Mouse (Mus musculus) MEL (cell line): ENCODE results near the gene Ptpn12. TPM values are rescaled to one million over a fixed set of nuclear protein-coding genes. Genes with fewer than 3 reads are reported as not detected.

Source experiments
- DNase-seq: peaks from one replicate; pipeline ENCODE4 v3.0.0; 2011; ENCODE audit warnings: low read depth, low spot score
- H3K27ac ChIP-seq: 2 replicates; pipeline ENCODE4 v1.5.1; 2012; ENCODE audit warnings: low read depth, mild to moderate bottlenecking, control low read depth, low read length, moderate library complexity; ENCODE audit not compliant: control insufficient read depth
- H3K27me3 ChIP-seq, 2 experiments: fragments of 150-350 bp in 1 of 2; sonication (generic) in 1 of 2; 2 replicates each; pipeline ENCODE4 v1.6.1; 2012; ENCODE audit warnings: low read length in 2 of 2, mild to moderate bottlenecking in 2 of 2, improper control_type of control experiment in 1 of 2, moderate library complexity in 1 of 2; ENCODE audit not compliant: insufficient read depth in 2 of 2, control insufficient read depth in 1 of 2
- H3K36me3 ChIP-seq, 2 experiments: 2 replicates each; pipeline ENCODE4 v1.6.1; 2012 to 2014; ENCODE audit warnings: low read length in 2 of 2, improper control_type of control experiment in 1 of 2, inconsistent platforms in 1 of 2, mild to moderate bottlenecking in 1 of 2; ENCODE audit not compliant: insufficient read depth in 2 of 2, control insufficient read depth in 1 of 2
- H3K4me1 ChIP-seq, 2 experiments: fragments of 150-350 bp in 1 of 2; sonication (generic) in 1 of 2; 2 replicates each; pipeline ENCODE4 v1.6.1; 2012; ENCODE audit warnings: low read length in 2 of 2, improper control_type of control experiment in 1 of 2, mild to moderate bottlenecking in 1 of 2; ENCODE audit not compliant: insufficient read depth in 2 of 2, control insufficient read depth in 1 of 2
- H3K4me3 ChIP-seq, 2 experiments: fragments of 150-350 bp in 1 of 2; sonication (generic) in 1 of 2; 2 replicates each; pipeline ENCODE4 v1.5.1; 2012; ENCODE audit warnings: low read depth in 2 of 2, low read length in 2 of 2, mild to moderate bottlenecking in 2 of 2, moderate library complexity in 2 of 2, control low read depth in 1 of 2, improper control_type of control experiment in 1 of 2; ENCODE audit not compliant: control insufficient read depth in 1 of 2, insufficient read depth in 1 of 2
- H3K79me2 ChIP-seq: 2 replicates; pipeline ENCODE4 v1.6.1; 2012; ENCODE audit warnings: mild to moderate bottlenecking, low read length, moderate library complexity; ENCODE audit not compliant: control insufficient read depth, poor library complexity, insufficient read depth
- H3K9ac ChIP-seq: 2 replicates; pipeline ENCODE4 v1.6.1; 2012; ENCODE audit warnings: low read depth, mild to moderate bottlenecking, control low read depth, low read length, moderate library complexity; ENCODE audit not compliant: control insufficient read depth, poor library complexity, severe bottlenecking
- H3K9me3 ChIP-seq: fragments of 150-350 bp; sonication (generic); replicated peaks from 2 replicates; pipeline ENCODE4 v1.6.1; 2012; ENCODE audit warnings: mild to moderate bottlenecking, low read length, improper control_type of control experiment, moderate library complexity; ENCODE audit not compliant: insufficient read depth
- BHLHE40 ChIP-seq: IDR thresholded peaks from 2 replicates; pipeline ENCODE4 v1.6.1; 2012; ENCODE audit warnings: low read depth, mild to moderate bottlenecking, inconsistent platforms, low read length, improper control_type of control experiment, borderline replicate concordance
- CHD1 ChIP-seq: IDR thresholded peaks from 2 replicates; pipeline ENCODE4 v1.6.1; 2012; ENCODE audit warnings: low read depth, mild to moderate bottlenecking, inconsistent platforms, low read length, improper control_type of control experiment
- CTCF ChIP-seq, 3 experiments: IDR thresholded peaks in 2 of 3; conservative IDR thresholded peaks in 1 of 3; 2 replicates each; pipeline ENCODE4 v1.5.1; 2011 to 2012; ENCODE audit warnings: low read length in 3 of 3, low read depth in 2 of 3, mild to moderate bottlenecking in 2 of 3, improper control_type of control experiment in 1 of 3, inconsistent platforms in 1 of 3, mixed read lengths in 1 of 3, moderate library complexity in 1 of 3; ENCODE audit not compliant: control insufficient read depth in 1 of 3, insufficient read depth in 1 of 3, poor library complexity in 1 of 3, severe bottlenecking in 1 of 3
- E2F4 ChIP-seq: IDR thresholded peaks from 2 replicates; pipeline ENCODE4 v1.6.1; 2011; ENCODE audit warnings: low read depth, low read length, improper control_type of control experiment, borderline replicate concordance
- ELF1 ChIP-seq: IDR thresholded peaks from 2 replicates; pipeline ENCODE4 v1.6.1; 2014; ENCODE audit warnings: low read depth, mild to moderate bottlenecking, inconsistent platforms, low read length, improper control_type of control experiment, moderate library complexity
- EP300 ChIP-seq, 2 experiments: IDR thresholded peaks; 2 replicates each; pipeline ENCODE4 v1.6.1; 2011; ENCODE audit warnings: improper control_type of control experiment in 2 of 2, low read length in 2 of 2, low read depth in 1 of 2, mild to moderate bottlenecking in 1 of 2
- HCFC1 ChIP-seq: IDR thresholded peaks from 2 replicates; pipeline ENCODE4 v1.6.1; 2012; ENCODE audit warnings: low read depth, mild to moderate bottlenecking, inconsistent platforms, low read length, improper control_type of control experiment, moderate library complexity
- JUND ChIP-seq: IDR thresholded peaks from 2 replicates; pipeline ENCODE4 v1.6.1; 2011; ENCODE audit warnings: low read depth, mild to moderate bottlenecking, improper control_type of control experiment, low read length
- MAFK ChIP-seq: IDR thresholded peaks from 2 replicates; pipeline ENCODE4 v1.6.1; 2011; ENCODE audit warnings: low read depth, mild to moderate bottlenecking, low read length, improper control_type of control experiment, borderline replicate concordance
- MAX ChIP-seq: IDR thresholded peaks from 2 replicates; pipeline ENCODE4 v1.6.1; 2011; ENCODE audit warnings: low read length, improper control_type of control experiment
- MEF2A ChIP-seq: IDR thresholded peaks from 2 replicates; pipeline ENCODE4 v1.6.1; 2014; ENCODE audit warnings: low read depth, mild to moderate bottlenecking, inconsistent platforms, low read length, improper control_type of control experiment; ENCODE audit not compliant: poor library complexity, insufficient replicate concordance, severe bottlenecking; ENCODE audit errors: extremely low read depth
- MYC ChIP-seq: IDR thresholded peaks from 2 replicates; pipeline ENCODE4 v1.6.1; 2011; ENCODE audit warnings: low read depth, mild to moderate bottlenecking, low read length, improper control_type of control experiment, moderate library complexity
- SMC3 ChIP-seq: IDR thresholded peaks from 2 replicates; pipeline ENCODE4 v1.6.1; 2011; ENCODE audit warnings: low read depth, low read length, improper control_type of control experiment
- TBP ChIP-seq: IDR thresholded peaks from 2 replicates; pipeline ENCODE4 v1.8.0; 2011; ENCODE audit warnings: low read depth, low read length, improper control_type of control experiment
- TCF12 ChIP-seq: IDR thresholded peaks from 2 replicates; pipeline ENCODE4 v1.6.1; 2014; ENCODE audit warnings: low read depth, mild to moderate bottlenecking, inconsistent platforms, low read length, improper control_type of control experiment, moderate library complexity
- UBTF ChIP-seq: IDR thresholded peaks from 2 replicates; pipeline ENCODE4 v1.6.1; 2012; ENCODE audit warnings: low read depth, mild to moderate bottlenecking, inconsistent platforms, low read length, improper control_type of control experiment, moderate library complexity, borderline replicate concordance; ENCODE audit not compliant: insufficient read depth
- ZC3H11A ChIP-seq: IDR thresholded peaks from 2 replicates; pipeline ENCODE4 v1.6.1; 2012; ENCODE audit warnings: low read depth, mild to moderate bottlenecking, inconsistent platforms, low read length, improper control_type of control experiment
- ZKSCAN1 ChIP-seq: IDR thresholded peaks from 2 replicates; pipeline ENCODE4 v1.6.1; 2012; ENCODE audit warnings: low read depth, mild to moderate bottlenecking, inconsistent platforms, low read length, improper control_type of control experiment, moderate library complexity
- ZMIZ1 ChIP-seq: IDR thresholded peaks from 2 replicates; pipeline ENCODE4 v1.6.1; 2012; ENCODE audit warnings: low read depth, mild to moderate bottlenecking, inconsistent platforms, low read length, improper control_type of control experiment, moderate library complexity
- polyA plus RNA-seq, 2 experiments: library from polyadenylated mRNA; stranded (reverse) in 1 of 2; unstranded in 1 of 2; fragments of >175 nt in 1 of 2; fragments of >200 nt in 1 of 2; gene quantifications; 2 replicates each; pipeline versions ENCODE4 v1.2.1 to v1.2.4; 2012; ENCODE audit warnings: low replicate concordance in 2 of 2, low read depth in 1 of 2; ENCODE audit not compliant: insufficient read length in 2 of 2, insufficient read depth in 1 of 2, missing spikeins in 1 of 2
- total RNA-seq: library from RNA; depleted of rRNA; stranded (reverse); fragments of 300-350 nt; gene quantifications from 2 replicates; pipeline ENCODE4 v1.2.3, GENCODE M21; 2012

Ptpn12 gene
- total and polyA plus RNA-seq, 3 experiments = 14.8 to 177 (median 58.2) TPM

DNA sequence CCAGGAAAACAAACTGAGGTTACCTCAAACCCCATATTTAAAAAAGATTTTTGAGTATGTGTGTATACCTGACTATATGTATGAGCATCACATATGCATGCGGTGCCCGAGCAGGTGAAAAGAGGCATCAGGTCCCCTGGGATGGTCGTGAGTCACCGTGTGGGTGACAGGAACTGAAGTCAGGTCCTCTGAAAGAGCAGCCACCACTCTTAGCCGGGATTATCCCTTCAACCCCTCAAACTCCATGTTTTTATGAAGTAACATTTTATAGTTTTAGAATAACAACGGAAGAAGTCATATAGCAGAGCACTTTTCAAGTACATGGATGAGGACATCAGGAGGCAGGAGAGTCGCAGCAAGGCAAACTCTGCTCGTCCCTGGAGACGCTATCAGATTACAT is 87.2 kb downstream of the Ptpn12 start:
- H3K27ac ChIP-seq = no peak overlapping the region
- no peak for TF ChIP-seq ZC3H11A
- TF ChIP-seq JUND = no peak
- TF ChIP-seq ZKSCAN1 = no peak
- no peak for TF ChIP-seq ELF1
- TF ChIP-seq HCFC1 = no peak
- no peak for TF ChIP-seq EP300 (IDR thresholded peaks at IDR 0.05; ENCODE audit: low read depth in 1 of 2, low read length in 2 of 2)
- no peak for TF ChIP-seq TBP
- TF ChIP-seq SMC3 = no peak
- no peak for TF ChIP-seq TCF12
- no peak for TF ChIP-seq MAX
- no peak for TF ChIP-seq BHLHE40

DNA sequence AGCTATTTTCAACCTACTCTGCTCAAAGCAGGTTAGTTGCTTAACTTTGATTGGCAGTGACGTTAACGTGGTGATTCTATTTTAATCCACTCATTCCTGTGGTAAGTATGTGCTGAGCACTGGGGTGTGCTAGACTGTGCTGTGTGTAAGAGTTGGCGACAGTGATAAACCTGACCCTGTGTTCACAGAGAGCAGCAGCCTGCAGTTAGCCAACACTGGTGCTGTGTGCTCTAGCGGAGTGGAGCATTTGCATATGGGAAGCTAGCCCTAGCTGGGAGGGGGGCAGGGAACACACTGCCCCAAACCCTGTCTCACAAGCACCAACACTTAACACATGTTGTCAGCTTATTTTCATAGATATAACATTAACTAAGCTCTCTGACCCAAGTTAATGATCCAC is 87.8 kb downstream of the Ptpn12 start:
- Histone ChIP-seq H3K36me3 (peaks cover 0 to 2% of the 10 kb centered on the region in 2 experiments; a peak in 2 of 4 replicates), H3K79me2 (no peaks in the 10 kb centered on the region), H3K27ac (no peak overlapping the region), H3K4me3 (no peak overlapping the region), H3K9me3 (no peaks in the 10 kb centered on the region), H3K4me1 (peaks cover 2 to 5% of the 10 kb centered on the region in 2 experiments; a peak in 3 of 4 replicates), H3K9ac (no peak overlapping the region), H3K27me3 (no peaks in the 10 kb centered on the region)
- TF ChIP-seq ZMIZ1 (no peak), CTCF (IDR thresholded peaks at IDR 0.05 in 2 of 3, conservative IDR thresholded peaks at IDR 0.05 in 1 of 3; ENCODE audit: control insufficient read depth in 1 of 3, insufficient read depth in 1 of 3, low read depth in 2 of 3, low read length in 3 of 3, poor library complexity in 1 of 3, severe bottlenecking in 1 of 3) (no peak), BHLHE40 (no peak), MYC (no peak), E2F4 (no peak), MAFK (no peak), MEF2A (no peak), CHD1 (no peak), UBTF (no peak)
- no peak for DNase-seq

More for the DNA sequence above, 87.2 kb downstream of the Ptpn12 start:
- Histone ChIP-seq H3K27me3 (no peaks in the 10 kb centered on the region), H3K79me2 (no peaks in the 10 kb centered on the region), H3K4me3 (no peak overlapping the region), H3K4me1 (peaks cover 5 to 8% of the 10 kb centered on the region in 2 experiments), H3K9ac (no peak overlapping the region), H3K36me3 (peaks cover 0 to 7% of the 10 kb centered on the region in 2 experiments; a peak in 2 of 4 replicates), H3K9me3 (no peaks in the 10 kb centered on the region)
- DNase-seq = no peak
